Mouse (Mus musculus): ENCODE measurements around the gene Myo9b. TPM values are rescaled to one million over a fixed set of nuclear protein-coding genes. Genes with fewer than 3 reads are reported as not detected.
"Not testable (repeated sequence)": the region's sequence is repeated elsewhere in the genome, so short reads cannot be mapped to it uniquely, and the experiment has no call there.

The Myo9b gene
- polyA plus RNA-seq, 1 experiment from 2014 or later = 21.2 TPM

GRCm38 (mm10) chr8:71291351-71291750 lies 18.8 kb downstream of the Myo9b start:
- ATAC-seq (ENCODE audit: low FRiP score, low TSS enrichment) = no peak
- Histone ChIP-seq H3K4me2 (replicated peaks; ENCODE audit: low read depth, low read length) (no peak overlapping the region), H3K36me3 (ENCODE audit: insufficient read depth, low read length) (peaks cover 16% of the 10 kb centered on the region), H3K27me3 (ENCODE audit: insufficient read depth, low read length) (no peaks in the 10 kb centered on the region), H3K4me1 (ENCODE audit: insufficient read depth, low read length) (no peaks in the 10 kb centered on the region), H3K9me3 (ENCODE audit: low read length) (no peaks in the 10 kb centered on the region), H3K4me3 (ENCODE audit: low read length) (no peak overlapping the region), H3K9ac (replicated peaks; ENCODE audit: low read length) (no peak overlapping the region), H3K27ac (ENCODE audit: low read length) (no peak overlapping the region)
- 95% methylated on average over 6 of the region's 6 CpGs for WGBS

GRCm38 (mm10) chr8:71293930-71294329 lies 21.4 kb downstream of the Myo9b start:
- not testable (repeated sequence) for H3K4me3 ChIP-seq (ENCODE audit: low read length); H3K9me3 ChIP-seq (ENCODE audit: low read length); H3K27ac ChIP-seq (ENCODE audit: low read length); H3K4me2 ChIP-seq (replicated peaks; ENCODE audit: low read depth, low read length); H3K9ac ChIP-seq (replicated peaks; ENCODE audit: low read length); H3K27me3 ChIP-seq (ENCODE audit: insufficient read depth, low read length); ATAC-seq (ENCODE audit: low FRiP score, low TSS enrichment); H3K4me1 ChIP-seq (ENCODE audit: insufficient read depth, low read length)
- H3K36me3 ChIP-seq (ENCODE audit: insufficient read depth, low read length) = peaks cover 26% of the 10 kb centered on the region
- 87% methylated on average over 3 of the region's 3 CpGs for WGBS

GRCm38 (mm10) chr8:71296188-71296621 lies 23.7 kb downstream of the Myo9b start:
- no peak for ATAC-seq (ENCODE audit: low FRiP score, low TSS enrichment)
- Histone ChIP-seq H3K27ac (ENCODE audit: low read length) (no peak overlapping the region), H3K4me1 (ENCODE audit: insufficient read depth, low read length) (no peaks in the 10 kb centered on the region), H3K27me3 (ENCODE audit: insufficient read depth, low read length) (no peaks in the 10 kb centered on the region), H3K9ac (replicated peaks; ENCODE audit: low read length) (no peak overlapping the region), H3K4me2 (replicated peaks; ENCODE audit: low read depth, low read length) (no peak overlapping the region), H3K36me3 (ENCODE audit: insufficient read depth, low read length) (peaks cover 12% of the 10 kb centered on the region; the same call in 1 of the 2 replicates), H3K4me3 (ENCODE audit: low read length) (no peak overlapping the region), H3K9me3 (ENCODE audit: low read length) (no peaks in the 10 kb centered on the region)
- WGBS = 96% methylated on average over 2 of the region's 2 CpGs

GRCm38 (mm10) chr8:71296784-71297183 lies 24.3 kb downstream of the Myo9b start:
- Histone ChIP-seq H3K27me3 (ENCODE audit: insufficient read depth, low read length) (no peaks in the 10 kb centered on the region), H3K4me1 (ENCODE audit: insufficient read depth, low read length) (no peaks in the 10 kb centered on the region), H3K36me3 (ENCODE audit: insufficient read depth, low read length) (peaks cover 10% of the 10 kb centered on the region; the same call in 1 of the 2 replicates), H3K9ac (replicated peaks; ENCODE audit: low read length) (no peak overlapping the region), H3K4me2 (replicated peaks; ENCODE audit: low read depth, low read length) (no peak overlapping the region), H3K4me3 (ENCODE audit: low read length) (no peak overlapping the region), H3K27ac (ENCODE audit: low read length) (no peak overlapping the region), H3K9me3 (ENCODE audit: low read length) (no peaks in the 10 kb centered on the region)
- ATAC-seq (ENCODE audit: low FRiP score, low TSS enrichment) = no peak
- 81% methylated on average over 2 of the region's 2 CpGs for WGBS

- H3K27me3 ChIP-seq (ENCODE audit: insufficient read depth, low read length) = no peaks in the 10 kb centered on the region
- H3K36me3 ChIP-seq (ENCODE audit: insufficient read depth, low read length) = peaks cover 16% of the 10 kb centered on the region
- H3K9me3 ChIP-seq (ENCODE audit: low read length) = peaks cover 4% of the 10 kb centered on the region; the same call in 1 of the 2 replicates
- no peak overlapping the region for H3K4me2 ChIP-seq (replicated peaks; ENCODE audit: low read depth, low read length)
- H3K9ac ChIP-seq (replicated peaks; ENCODE audit: low read length) = no peak overlapping the region
- WGBS = 92% methylated on average over 1 of the region's 1 CpGs
- no peak for ATAC-seq (ENCODE audit: low FRiP score, low TSS enrichment)
- no peaks in the 10 kb centered on the region for H3K4me1 ChIP-seq (ENCODE audit: insufficient read depth, low read length)
- no peak overlapping the region for H3K4me3 ChIP-seq (ENCODE audit: low read length)
- no peak overlapping the region for H3K27ac ChIP-seq (ENCODE audit: low read length)
Measured at GRCm38 (mm10) chr8:71297439-71297838, 24.9 kb downstream of the Myo9b start.

GRCm38 (mm10) chr8:71299716-71300115 lies 27.2 kb downstream of the Myo9b start:
- no peak overlapping the region for H3K27ac ChIP-seq (ENCODE audit: low read length)
- no peak overlapping the region for H3K9ac ChIP-seq (replicated peaks; ENCODE audit: low read length)
- peaks cover 19% of the 10 kb centered on the region for H3K36me3 ChIP-seq (ENCODE audit: insufficient read depth, low read length)
- H3K9me3 ChIP-seq (ENCODE audit: low read length) = peaks cover 5% of the 10 kb centered on the region; the same call in 1 of the 2 replicates
- no peaks in the 10 kb centered on the region for H3K4me1 ChIP-seq (ENCODE audit: insufficient read depth, low read length)
- H3K27me3 ChIP-seq (ENCODE audit: insufficient read depth, low read length) = no peaks in the 10 kb centered on the region
- H3K4me2 ChIP-seq (replicated peaks; ENCODE audit: low read depth, low read length) = no peak overlapping the region
- 84% methylated on average over 3 of the region's 3 CpGs for WGBS
- no peak overlapping the region for H3K4me3 ChIP-seq (ENCODE audit: low read length)
- no peak for ATAC-seq (ENCODE audit: low FRiP score, low TSS enrichment)

- H3K27me3 ChIP-seq (ENCODE audit: insufficient read depth, low read length) = no peaks in the 10 kb centered on the region
- peaks cover 5% of the 10 kb centered on the region; the same call in 1 of the 2 replicates for H3K9me3 ChIP-seq (ENCODE audit: low read length)
- 100% methylated on average over 1 of the region's 1 CpGs for WGBS
- no peak overlapping the region for H3K27ac ChIP-seq (ENCODE audit: low read length)
- H3K9ac ChIP-seq (replicated peaks; ENCODE audit: low read length) = no peak overlapping the region
- no peak for ATAC-seq (ENCODE audit: low FRiP score, low TSS enrichment)
- no peak overlapping the region for H3K4me3 ChIP-seq (ENCODE audit: low read length)
- no peak overlapping the region for H3K4me2 ChIP-seq (replicated peaks; ENCODE audit: low read depth, low read length)
- peaks cover 12% of the 10 kb centered on the region for H3K36me3 ChIP-seq (ENCODE audit: insufficient read depth, low read length)
- no peaks in the 10 kb centered on the region for H3K4me1 ChIP-seq (ENCODE audit: insufficient read depth, low read length)
Measured at GRCm38 (mm10) chr8:71302788-71303187, 30.3 kb downstream of the Myo9b start.

GRCm38 (mm10) chr8:71303632-71304031 lies 31.1 kb downstream of the Myo9b start:
- H3K9ac ChIP-seq (replicated peaks; ENCODE audit: low read length) = no peak overlapping the region
- H3K4me2 ChIP-seq (replicated peaks; ENCODE audit: low read depth, low read length) = no peak overlapping the region
- no peak overlapping the region for H3K4me3 ChIP-seq (ENCODE audit: low read length)
- no peaks in the 10 kb centered on the region for H3K4me1 ChIP-seq (ENCODE audit: insufficient read depth, low read length)
- WGBS = 92% methylated on average over 1 of the region's 1 CpGs
- H3K27ac ChIP-seq (ENCODE audit: low read length) = no peak overlapping the region
- ATAC-seq (ENCODE audit: low FRiP score, low TSS enrichment) = no peak
- H3K36me3 ChIP-seq (ENCODE audit: insufficient read depth, low read length) = peaks cover 9% of the 10 kb centered on the region
- peaks cover 5% of the 10 kb centered on the region; the same call in 1 of the 2 replicates for H3K9me3 ChIP-seq (ENCODE audit: low read length)
- H3K27me3 ChIP-seq (ENCODE audit: insufficient read depth, low read length) = no peaks in the 10 kb centered on the region

GRCm38 (mm10) chr8:71305988-71306387 lies 33.5 kb downstream of the Myo9b start:
- H3K9me3 ChIP-seq (ENCODE audit: low read length) = peaks cover 5% of the 10 kb centered on the region; the same call in 1 of the 2 replicates
- 55% methylated on average over 1 of the region's 1 CpGs for WGBS
- ATAC-seq (ENCODE audit: low FRiP score, low TSS enrichment) = peak; percentile 49
- H3K4me1 ChIP-seq (ENCODE audit: insufficient read depth, low read length) = no peaks in the 10 kb centered on the region
- no peak overlapping the region for H3K4me3 ChIP-seq (ENCODE audit: low read length)
- H3K27me3 ChIP-seq (ENCODE audit: insufficient read depth, low read length) = no peaks in the 10 kb centered on the region
- H3K4me2 ChIP-seq (replicated peaks; ENCODE audit: low read depth, low read length) = no peak overlapping the region
- peaks cover 9% of the 10 kb centered on the region for H3K36me3 ChIP-seq (ENCODE audit: insufficient read depth, low read length)
- no peak overlapping the region for H3K9ac ChIP-seq (replicated peaks; ENCODE audit: low read length)
- no peak overlapping the region for H3K27ac ChIP-seq (ENCODE audit: low read length)

- H3K4me3 ChIP-seq (ENCODE audit: low read length) = no peak overlapping the region
- no peak overlapping the region for H3K27ac ChIP-seq (ENCODE audit: low read length)
Measured at GRCm38 (mm10) chr8:71307371-71307770, 34.9 kb downstream of the Myo9b start.

More at GRCm38 (mm10) chr8:71307371-71307770, 34.9 kb downstream of the Myo9b start:
- peaks cover 2% of the 10 kb centered on the region; the same call in 1 of the 2 replicates for H3K9me3 ChIP-seq (ENCODE audit: low read length)
- peaks cover 3% of the 10 kb centered on the region for H3K4me1 ChIP-seq (ENCODE audit: insufficient read depth, low read length)
- peaks cover 3% of the 10 kb centered on the region for H3K36me3 ChIP-seq (ENCODE audit: insufficient read depth, low read length)
- whole genome bisulfite sequencing = 75% methylated on average over 1 of the region's 1 CpGs
- no peak for ATAC-seq (ENCODE audit: low FRiP score, low TSS enrichment)
- H3K27me3 ChIP-seq (ENCODE audit: insufficient read depth, low read length) = no peaks in the 10 kb centered on the region
- no peak overlapping the region for H3K9ac ChIP-seq (replicated peaks; ENCODE audit: low read length)
- H3K4me2 ChIP-seq (replicated peaks; ENCODE audit: low read depth, low read length) = no peak overlapping the region
